Mouse (Mus musculus) gastrocnemius, adult 2 months (tissue): Measurements from ENCODE around the gene Alx3. TPM values are rescaled to one million over a fixed set of nuclear protein-coding genes. Genes with fewer than 3 reads are reported as not detected.

Experiments used
- DNase-seq: peaks from one replicate; pipeline ENCODE4 v3.0.0; 2022
- H3K27ac ChIP-seq: fragments of 200-600 bp; 2 replicates; pipeline ENCODE4 v1.8.1; 2022; ENCODE audit warnings: mild to moderate bottlenecking
- H3K4me3 ChIP-seq: fragments of 200-600 bp; 2 replicates; pipeline ENCODE4 v1.8.1; 2022; ENCODE audit warnings: mild to moderate bottlenecking, moderate library complexity
- CTCF ChIP-seq: fragments of 200-600 bp; IDR thresholded peaks from 2 replicates; pipeline ENCODE4 v1.8.1; 2022; ENCODE audit warnings: antibody characterized with exemption, mild to moderate bottlenecking, moderate library complexity
- intact Hi-C: fragments of 180-260 bp; cut with DNase I; formaldehyde crosslinking; loops from one replicate; pipeline ENCODE4 v1.15.1; 2025
- total RNA-seq, 2 experiments: library from RNA; stranded (reverse); gene quantifications; 2 replicates each; pipeline ENCODE4 v1.2.3; 2021

The Alx3 gene
- total RNA-seq, 2 experiments from 2014 or later = not detected

- peak; percentile 1 for DNase-seq
- H3K4me3 ChIP-seq = no peak overlapping the region
- H3K27ac ChIP-seq = no peak overlapping the region
- peak; percentile 48 for TF ChIP-seq CTCF
- intact Hi-C loops = no loop called here
Measured at GRCm38 (mm10) chr3:107571205-107571604, 23.6 kb upstream of the Alx3 start.

DNA sequence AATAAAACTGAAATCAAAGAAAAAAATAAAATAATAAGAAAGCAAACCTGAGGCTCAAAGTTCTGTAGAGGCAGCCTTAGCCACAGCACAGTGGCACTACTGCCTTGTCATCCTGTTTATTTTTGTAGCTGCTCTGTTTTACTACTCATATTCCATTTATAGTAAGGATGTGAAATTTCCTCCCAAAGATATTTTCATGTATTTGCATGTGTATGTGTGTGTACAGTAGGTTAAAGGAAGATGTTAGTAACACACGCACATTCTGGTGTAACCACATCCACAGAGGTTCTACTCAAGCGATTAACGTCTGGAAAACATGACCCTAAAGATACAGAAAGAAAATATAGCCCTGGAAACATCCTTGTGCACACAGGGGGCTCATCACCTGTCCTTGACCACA lies 18.0 kb upstream of the Alx3 start:
- Histone ChIP-seq H3K27ac (no peak overlapping the region), H3K4me3 (no peak overlapping the region)
- no peak for TF ChIP-seq CTCF
- intact Hi-C loops = loop anchor here (5.0 kb wide), 1 partner anchor 95 kb away; no protein-coding TSS in a partner anchor
- peak; percentile 1 for DNase-seq

DNA sequence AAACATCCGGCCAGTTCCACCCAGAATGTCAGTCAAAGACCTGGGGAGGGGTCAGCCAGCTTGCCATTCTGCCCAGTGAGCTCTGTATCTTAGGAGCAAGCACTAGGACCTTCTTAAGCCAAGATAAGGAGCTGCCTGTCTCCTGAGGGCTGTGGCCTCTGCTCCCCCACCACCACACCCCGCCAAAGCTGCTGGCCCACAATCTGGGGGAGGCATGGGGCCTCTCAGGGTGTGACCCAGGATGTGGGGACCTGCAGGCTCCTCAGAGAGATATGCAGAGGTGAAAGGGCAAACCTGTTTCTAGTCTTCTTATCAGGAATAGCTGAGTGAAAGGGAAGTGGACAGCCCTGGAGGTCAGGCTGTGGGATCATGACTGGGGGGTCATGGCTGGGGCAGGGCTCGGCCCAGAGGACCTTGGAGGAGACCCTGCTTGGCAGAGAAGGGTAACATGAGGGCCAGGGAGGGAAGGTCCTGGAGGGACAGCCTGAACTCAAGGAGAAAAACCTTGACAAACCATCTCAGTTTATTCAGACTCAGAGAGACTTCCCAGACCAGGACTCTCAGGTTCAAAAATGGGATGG lies 16.9 kb upstream of the Alx3 start:
- DNase-seq = peak; percentile 1
- H3K4me3 ChIP-seq = no peak overlapping the region
- intact Hi-C loops = loop anchor here (5.0 kb wide), 1 partner anchor 96 kb away; no protein-coding TSS in a partner anchor
- no peak for TF ChIP-seq CTCF
- H3K27ac ChIP-seq = no peak overlapping the region

DNA sequence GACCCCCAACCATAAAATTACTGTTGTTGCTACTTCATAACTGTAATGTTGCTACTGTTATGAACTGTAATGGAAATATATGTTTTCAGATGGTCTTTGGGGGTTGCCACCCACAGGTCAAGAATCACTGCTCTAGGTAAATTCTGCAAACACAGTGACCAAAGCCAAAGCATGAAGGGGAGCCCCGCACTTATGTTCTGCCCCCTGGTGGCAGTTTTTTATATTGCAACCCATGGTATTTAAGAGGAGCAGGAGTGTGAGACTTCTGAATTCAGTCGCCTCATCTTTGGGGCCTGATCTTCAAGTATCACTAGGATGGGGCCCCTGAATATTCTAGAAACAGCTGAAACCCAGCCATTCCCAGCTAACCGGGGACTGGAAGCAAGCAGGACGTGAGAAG lies 15.4 kb upstream of the Alx3 start:
- DNase-seq = peak; percentile 55
- no peak overlapping the region for H3K27ac ChIP-seq
- intact Hi-C loops = loop anchor here (1.0 to 5.0 kb wide), 2 partner anchors 20 to 97 kb away; no protein-coding TSS in a partner anchor
- TF ChIP-seq CTCF = peak; percentile 88
- H3K4me3 ChIP-seq = no peak overlapping the region

- TF ChIP-seq CTCF = no peak
- DNase-seq = peak; percentile 11
- intact Hi-C loops = no loop called here
Measured at GRCm38 (mm10) chr3:107581103-107582010, 13.5 kb upstream of the Alx3 start.

DNA sequence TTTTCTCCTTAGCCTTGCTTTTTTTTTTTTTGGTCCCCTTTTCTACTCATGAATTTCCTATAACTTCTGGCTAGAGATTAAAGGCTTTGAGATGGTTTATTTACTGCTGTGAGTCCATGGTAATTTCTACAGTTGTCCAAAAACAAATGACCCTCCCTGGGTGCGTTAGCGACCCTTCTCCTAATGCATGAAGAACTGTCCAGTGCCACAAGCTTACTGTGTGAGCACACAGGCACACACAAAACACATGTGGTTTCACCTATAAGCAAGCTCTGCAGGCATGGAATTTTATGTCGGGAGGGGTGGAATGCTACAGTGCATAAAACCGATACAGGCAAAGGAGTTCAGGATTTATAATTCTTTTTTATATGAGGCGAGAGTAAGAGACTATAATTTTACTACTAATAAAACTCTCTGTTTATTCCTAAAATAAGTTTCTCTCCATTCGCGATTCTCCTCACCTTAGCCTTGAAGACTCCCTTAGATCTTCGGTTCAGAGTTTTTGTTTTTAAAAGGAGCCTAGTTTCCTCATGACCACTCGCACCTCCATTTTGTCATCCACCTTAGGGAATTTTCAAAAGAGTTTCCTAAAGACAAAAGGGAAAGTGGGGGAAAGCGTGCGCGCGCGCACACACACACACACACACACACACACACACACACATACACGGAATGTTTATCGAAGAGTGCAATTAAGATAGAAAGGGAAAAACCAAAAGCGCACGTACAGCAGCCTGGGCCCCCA lies 12.5 kb upstream of the Alx3 start:
- H3K27ac ChIP-seq = no peak overlapping the region
- no peak for TF ChIP-seq CTCF
- DNase-seq = peak; percentile 1
- H3K4me3 ChIP-seq = peak overlapping the region; percentile 65
- intact Hi-C loops = no loop called here

More at GRCm38 (mm10) chr3:107581103-107582010, 13.5 kb upstream of the Alx3 start:
- no peak overlapping the region for H3K4me3 ChIP-seq
- H3K27ac ChIP-seq = no peak overlapping the region

GRCm38 (mm10) chr3:107582875-107583767 lies 11.7 kb upstream of the Alx3 start:
- H3K4me3 ChIP-seq = peak overlapping the region; percentile 65
- no peak for TF ChIP-seq CTCF
- peak; percentile 25 for DNase-seq
- no peak overlapping the region for H3K27ac ChIP-seq
- intact Hi-C loops = no loop called here

GRCm38 (mm10) chr3:107583893-107584292 lies 10.9 kb upstream of the Alx3 start:
- TF ChIP-seq CTCF = no peak
- Histone ChIP-seq H3K4me3 (no peak overlapping the region), H3K27ac (no peak overlapping the region)
- intact Hi-C loops = no loop called here
- DNase-seq = peak; percentile 3

DNA sequence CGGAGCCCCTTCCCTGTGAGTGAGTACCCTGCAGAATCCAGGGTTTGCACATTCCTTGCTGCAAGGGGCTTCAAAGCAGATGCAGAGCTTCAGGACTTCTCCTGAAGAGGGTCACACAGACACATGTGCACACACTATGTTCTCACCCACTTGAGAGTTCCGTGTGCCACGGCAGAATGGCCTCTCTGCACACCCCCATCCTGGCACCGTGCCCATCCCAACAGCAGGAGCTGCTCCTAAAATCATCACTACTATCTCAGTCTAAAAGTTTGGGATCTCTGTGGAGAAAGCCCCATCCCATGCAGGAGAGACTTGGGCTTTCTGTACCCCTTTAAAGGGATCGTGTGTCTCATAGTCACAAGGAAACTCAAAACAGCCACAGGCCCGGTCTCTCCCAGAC lies 8.3 kb upstream of the Alx3 start:
- TF ChIP-seq CTCF = no peak
- intact Hi-C loops = no loop called here
- no peak overlapping the region for H3K27ac ChIP-seq
- H3K4me3 ChIP-seq = no peak overlapping the region
- DNase-seq = peak; percentile 15

DNA sequence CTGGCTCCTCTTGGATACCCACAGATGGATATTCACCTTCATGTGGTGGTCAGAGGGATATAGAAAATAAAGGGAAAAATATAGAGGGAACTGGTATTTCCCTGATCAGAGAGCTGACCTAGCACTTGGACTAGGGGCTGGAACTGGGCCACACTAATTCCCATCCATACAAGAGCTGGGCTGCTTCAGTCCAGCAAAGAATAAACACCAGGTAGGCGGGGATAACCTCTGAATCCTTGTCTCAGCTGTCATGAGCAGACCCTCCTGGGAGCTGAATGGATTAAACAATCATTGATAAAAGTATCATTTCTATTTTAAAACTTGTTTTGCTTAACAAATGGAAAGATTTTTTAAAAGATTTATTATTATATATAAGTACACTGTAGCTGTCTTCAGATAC lies 3.2 kb upstream of the Alx3 start:
- intact Hi-C loops = no loop called here
- H3K27ac ChIP-seq = no peak overlapping the region
- H3K4me3 ChIP-seq = no peak overlapping the region
- peak; percentile 1 for DNase-seq
- TF ChIP-seq CTCF = no peak

DNA sequence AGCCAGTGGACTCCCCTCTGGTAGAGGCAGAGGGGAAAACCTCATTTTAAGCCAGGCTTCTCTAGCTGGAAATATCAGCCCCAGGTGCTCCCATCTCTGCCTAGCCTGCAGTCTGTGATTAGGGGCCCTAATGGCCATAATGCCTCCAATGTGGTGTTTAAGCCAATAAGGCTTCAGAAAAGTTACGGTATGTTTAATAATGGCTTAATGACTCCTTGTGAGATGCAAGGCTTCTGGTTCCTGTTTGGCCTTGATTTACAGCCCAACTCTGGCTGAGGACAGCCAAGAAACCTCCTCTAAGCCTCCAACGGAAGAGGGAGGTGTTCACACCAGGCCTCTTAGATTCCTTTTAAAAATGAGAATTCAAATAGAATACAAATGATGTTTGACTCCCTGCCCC lies 1.2 kb upstream of the Alx3 start:
- DNase-seq = peak; percentile 0
- H3K27ac ChIP-seq = no peak overlapping the region
- no peak overlapping the region for H3K4me3 ChIP-seq
- TF ChIP-seq CTCF = no peak
- intact Hi-C loops = no loop called here
